Mouse (Mus musculus) neural tube, embryonic 11.5 days (tissue): ENCODE measurements around the gene Calhm6. TPM values are rescaled to one million over a fixed set of nuclear protein-coding genes. Genes with fewer than 3 reads are reported as not detected.

Experiments used
- ATAC-seq: fragments of 200-750 bp; cut with Nextera tagmentation; 2 replicates; pipeline ENCODE4 v1.8.0; 2017; ENCODE audit warnings: moderate number of reproducible peaks, mild to moderate bottlenecking, moderate TSS enrichment, moderate library complexity; ENCODE audit not compliant: insufficient read depth, low FRiP score, low TSS enrichment
- DNase-seq: peaks from one replicate; pipeline ENCODE4 v3.0.0-alpha.2; 2015; ENCODE audit warnings: low spot score
- H3K27ac ChIP-seq: fragments of 300-500 bp; sonication (generic); 2 replicates; pipeline ENCODE4 v1.5.1; 2014; ENCODE audit warnings: low read depth, mild to moderate bottlenecking, low read length
- H3K27me3 ChIP-seq: fragments of 300-500 bp; sonication (generic); 2 replicates; pipeline ENCODE4 v1.6.1; 2014; ENCODE audit warnings: mild to moderate bottlenecking, low read length, mixed read lengths; ENCODE audit not compliant: control insufficient read depth, insufficient read depth
- H3K36me3 ChIP-seq: fragments of 300-500 bp; sonication (generic); 2 replicates; pipeline ENCODE4 v1.6.1; 2014; ENCODE audit warnings: mild to moderate bottlenecking, low read length, moderate library complexity, mixed read lengths; ENCODE audit not compliant: control insufficient read depth, insufficient read depth
- H3K4me1 ChIP-seq: fragments of 300-500 bp; sonication (generic); 2 replicates; pipeline ENCODE4 v1.6.1; 2014; ENCODE audit warnings: low read length, mixed read lengths; ENCODE audit not compliant: control insufficient read depth, insufficient read depth
- H3K4me2 ChIP-seq: fragments of 300-500 bp; sonication (generic); 2 replicates; pipeline ENCODE4 v1.6.1; 2014; ENCODE audit warnings: low read depth, mild to moderate bottlenecking, moderate library complexity
- H3K4me3 ChIP-seq: fragments of 300-500 bp; sonication (generic); 2 replicates; pipeline ENCODE4 v1.5.1; 2014; ENCODE audit warnings: low read depth, low read length
- H3K9ac ChIP-seq: fragments of 300-500 bp; sonication (generic); 2 replicates; pipeline ENCODE4 v1.6.1; 2014; ENCODE audit warnings: mild to moderate bottlenecking, low read length
- H3K9me3 ChIP-seq: fragments of 300-500 bp; sonication (generic); 2 replicates; pipeline ENCODE4 v1.6.1; 2016; ENCODE audit warnings: low read length; ENCODE audit not compliant: control insufficient read depth
- WGBS: fragments of 180-500 bp; shearing (Covaris S2); extraction: QIAGEN DNeasy Blood & Tissue Kit; methylation state at CpG from one replicate; pipeline ENCODE4 v1.1.7; 2014; 5-methylcytosine and 5-hydroxymethylcytosine counted together
- polyA plus RNA-seq: library from polyadenylated mRNA; unstranded; fragments of >200 nt; fragmentation: Nextera tagmentation; extraction: Ambion mirVana; gene quantifications from 2 replicates; pipeline ENCODE4 v1.2.1, GENCODE M21; 2014

Gene Calhm6
- 0.37 TPM in 1 of 2 replicates, not detected in the other for polyA plus RNA-seq

GRCm38 (mm10) chr10:34127392-34128378 lies at the start of gene Calhm6:
Calhm6 (minus strand) TSS chr10:34127984.
- 18% methylated on average over 44 of the region's 44 CpGs for WGBS

GRCm38 (mm10) chr10:34175870-34176606 lies 48.3 kb upstream of the Calhm6 start:
- ATAC-seq: no peak
- Histone ChIP-seq H3K4me3 (no peak overlapping the region), H3K4me2 (no peak overlapping the region), H3K27me3 (no peaks in the 10 kb centered on the region), H3K27ac (no peak overlapping the region), H3K9me3 (no peaks in the 10 kb centered on the region), H3K9ac (no peak overlapping the region), H3K36me3 (no peaks in the 10 kb centered on the region), H3K4me1 (no peaks in the 10 kb centered on the region)
- 49% methylated on average over 8 of the region's 8 CpGs for WGBS
- DNase-seq: peak; percentile 47

More at GRCm38 (mm10) chr10:34127392-34128378, at the start of gene Calhm6:
- no peaks in the 10 kb centered on the region for H3K9me3 ChIP-seq
- no peak within 1 kb of the TSS for H3K27ac ChIP-seq
- peak within 1 kb of the TSS; percentile 41 for H3K9ac ChIP-seq
- no peaks in the 10 kb centered on the region for H3K36me3 ChIP-seq
- peak; percentile 45 for ATAC-seq
- DNase-seq: peak; percentile 53
- H3K4me1 ChIP-seq: 0 out of 2 replicates have a peak, but pooled peaks cover 3% of the 10 kb centered on the region
- H3K27me3 ChIP-seq: no peaks in the 10 kb centered on the region
- H3K4me3 ChIP-seq: peak within 1 kb of the TSS; percentile 40
- peak within 1 kb of the TSS; percentile 73 for H3K4me2 ChIP-seq

GRCm38 (mm10) chr10:34172663-34173282 lies 45.0 kb upstream of the Calhm6 start:
- Histone ChIP-seq H3K9me3 (no peaks in the 10 kb centered on the region), H3K27me3 (no peaks in the 10 kb centered on the region), H3K9ac (no peak overlapping the region), H3K27ac (no peak overlapping the region), H3K4me3 (no peak overlapping the region), H3K4me2 (no peak overlapping the region), H3K4me1 (no peaks in the 10 kb centered on the region), H3K36me3 (no peaks in the 10 kb centered on the region)
- no peak for DNase-seq
- WGBS: 68% methylated on average over 4 of the region's 4 CpGs
- no peak for ATAC-seq

DNA sequence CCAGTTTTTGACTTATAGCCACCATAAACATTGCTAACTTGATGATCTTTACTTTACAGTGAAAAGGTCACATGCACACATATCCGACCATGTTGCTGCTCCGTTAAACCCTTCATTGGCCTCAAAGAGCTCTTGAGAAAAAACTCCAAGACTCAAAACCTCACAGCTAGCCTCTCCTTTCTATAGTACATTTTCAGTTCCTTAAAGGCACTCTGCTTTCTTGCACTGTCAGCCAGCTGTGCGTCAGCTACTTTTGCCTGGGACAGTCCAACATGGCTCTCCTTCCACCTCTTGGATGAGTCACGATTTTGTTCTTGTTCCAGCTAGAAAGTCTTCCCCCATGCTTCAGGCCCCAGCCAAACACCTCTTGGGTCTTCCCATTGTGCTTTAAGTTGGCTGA lies 43.9 kb upstream of the Calhm6 start:
- Histone ChIP-seq H3K4me2 (no peak overlapping the region), H3K9ac (no peak overlapping the region), H3K4me3 (no peak overlapping the region), H3K4me1 (no peaks in the 10 kb centered on the region), H3K9me3 (no peaks in the 10 kb centered on the region), H3K36me3 (no peaks in the 10 kb centered on the region), H3K27me3 (no peaks in the 10 kb centered on the region), H3K27ac (no peak overlapping the region)
- ATAC-seq (no peak), DNase-seq (no peak)
- 96% methylated on average over 4 of the region's 4 CpGs for WGBS

- Histone ChIP-seq H3K27ac (no peak overlapping the region), H3K27me3 (no peaks in the 10 kb centered on the region), H3K36me3 (no peaks in the 10 kb centered on the region), H3K4me3 (no peak overlapping the region), H3K9me3 (no peaks in the 10 kb centered on the region), H3K4me2 (no peak overlapping the region), H3K4me1 (no peaks in the 10 kb centered on the region), H3K9ac (no peak overlapping the region)
- DNase-seq (no peak), ATAC-seq (no peak)
- 98% methylated on average over 3 of the region's 3 CpGs for WGBS
Observed at GRCm38 (mm10) chr10:34171191-34171590, 43.4 kb upstream of the Calhm6 start.

DNA sequence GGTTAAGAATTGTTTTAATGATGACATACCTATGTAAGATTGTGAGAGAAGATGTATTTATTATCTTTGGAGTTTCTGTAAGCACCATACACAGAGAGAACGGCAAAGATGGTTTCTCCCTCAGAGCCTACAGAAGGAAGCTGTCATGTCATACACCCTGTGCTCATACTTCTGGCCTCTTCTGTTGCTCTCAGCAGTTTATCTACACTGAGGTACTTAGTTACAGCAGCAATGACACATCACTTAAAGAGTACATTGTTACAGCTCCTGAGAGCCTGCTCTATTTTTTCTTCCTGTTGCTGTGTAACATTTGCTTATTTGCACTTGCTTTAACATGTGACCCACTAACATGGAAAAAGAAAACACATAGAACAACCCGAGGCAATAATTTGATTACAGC lies 39.2 kb upstream of the Calhm6 start:
- 91% methylated on average over 2 of the region's 2 CpGs for WGBS
- no peak overlapping the region for H3K27ac ChIP-seq
- H3K9me3 ChIP-seq: no peaks in the 10 kb centered on the region
- H3K4me1 ChIP-seq: no peaks in the 10 kb centered on the region
- no peak overlapping the region for H3K4me3 ChIP-seq
- no peak overlapping the region for H3K9ac ChIP-seq
- H3K4me2 ChIP-seq: no peak overlapping the region
- no peak for ATAC-seq
- H3K27me3 ChIP-seq: no peaks in the 10 kb centered on the region
- DNase-seq: no peak
- H3K36me3 ChIP-seq: no peaks in the 10 kb centered on the region

DNA sequence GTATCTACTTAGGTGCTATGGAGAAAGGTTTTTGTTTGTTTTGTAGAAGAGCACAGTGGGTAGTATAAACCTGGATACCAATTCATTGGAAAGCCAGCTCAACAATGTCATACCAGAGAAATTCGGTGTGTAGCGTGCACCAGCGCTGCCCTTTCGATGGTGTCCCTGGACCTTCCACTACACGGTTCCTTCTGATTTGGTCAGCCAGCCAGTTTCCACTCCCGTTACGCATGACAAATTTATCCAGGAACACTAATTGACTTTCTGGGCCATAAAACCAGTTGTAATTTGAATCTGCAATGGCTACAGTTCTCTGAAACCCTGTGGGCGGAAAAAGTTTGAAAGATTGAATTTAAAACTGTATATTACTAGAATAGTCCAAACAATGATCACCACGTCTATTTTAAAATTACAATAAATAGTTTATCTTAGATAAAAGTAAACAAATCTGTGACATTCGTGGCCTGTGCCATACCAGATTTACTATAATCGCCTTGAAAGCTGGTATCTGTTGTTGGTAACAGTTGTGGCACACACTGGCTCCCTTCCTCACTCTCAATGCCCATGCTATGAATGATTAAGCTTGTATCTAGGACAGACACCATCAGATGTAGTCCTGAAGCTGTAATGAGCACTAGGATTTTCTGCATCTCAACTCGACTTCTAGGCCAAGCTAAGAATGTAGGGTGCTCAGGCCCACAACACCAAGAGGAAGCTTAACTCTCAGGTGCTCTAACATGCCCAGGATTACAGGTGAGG lies 28.2 kb upstream of the Calhm6 start:
- no peak overlapping the region for H3K9ac ChIP-seq
- no peak overlapping the region for H3K4me3 ChIP-seq
- 84% methylated on average over 12 of the region's 12 CpGs for WGBS
- ATAC-seq (no peak), DNase-seq (no peak)
- no peak overlapping the region for H3K4me2 ChIP-seq
- H3K27me3 ChIP-seq: no peaks in the 10 kb centered on the region
- H3K36me3 ChIP-seq: no peaks in the 10 kb centered on the region
- H3K27ac ChIP-seq: no peak overlapping the region
- H3K9me3 ChIP-seq: no peaks in the 10 kb centered on the region
- no peaks in the 10 kb centered on the region for H3K4me1 ChIP-seq

- H3K27me3 ChIP-seq: no peaks in the 10 kb centered on the region
- no peak overlapping the region for H3K4me3 ChIP-seq
- H3K9me3 ChIP-seq: no peaks in the 10 kb centered on the region
- no peak overlapping the region for H3K27ac ChIP-seq
- no peak for ATAC-seq
- no peak for DNase-seq
- WGBS: 82% methylated on average over 3 of the region's 3 CpGs
- no peaks in the 10 kb centered on the region for H3K4me1 ChIP-seq
- no peak overlapping the region for H3K9ac ChIP-seq
- H3K4me2 ChIP-seq: no peak overlapping the region
- no peaks in the 10 kb centered on the region for H3K36me3 ChIP-seq
Observed at GRCm38 (mm10) chr10:34151827-34152226, 24.0 kb upstream of the Calhm6 start.
